Mouse (Mus musculus) natural killer cell, adult 2 months (primary cell): Measurements from ENCODE around the gene Wdr37.

Experiments
- DNase-seq, 2 experiments: peaks; one replicate each; pipeline ENCODE4 v3.0.0; 2022; ENCODE audit warnings: low spot score in 2 of 2

Wdr37 gene

DNA sequence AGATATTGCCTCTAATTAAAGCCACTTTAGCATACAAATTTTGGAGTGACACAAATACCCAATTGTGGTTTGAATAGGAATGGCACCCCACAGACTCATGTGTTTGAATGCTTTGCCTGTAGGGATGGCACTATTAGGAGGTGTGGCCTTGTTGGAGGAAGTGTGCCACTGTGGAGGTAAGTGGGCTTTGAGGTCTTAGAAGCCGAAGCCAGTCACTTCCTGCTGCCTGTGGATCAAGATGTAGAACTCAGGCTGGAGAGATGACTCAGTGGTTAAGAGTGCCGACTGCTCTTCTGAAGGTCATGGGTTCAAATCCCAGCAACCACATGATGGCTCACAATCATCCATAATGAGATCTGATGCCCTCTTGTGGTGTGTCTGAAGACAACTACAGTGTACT lies 30.8 kb downstream of the Wdr37 start:
- DNase-seq, result no peak

DNA sequence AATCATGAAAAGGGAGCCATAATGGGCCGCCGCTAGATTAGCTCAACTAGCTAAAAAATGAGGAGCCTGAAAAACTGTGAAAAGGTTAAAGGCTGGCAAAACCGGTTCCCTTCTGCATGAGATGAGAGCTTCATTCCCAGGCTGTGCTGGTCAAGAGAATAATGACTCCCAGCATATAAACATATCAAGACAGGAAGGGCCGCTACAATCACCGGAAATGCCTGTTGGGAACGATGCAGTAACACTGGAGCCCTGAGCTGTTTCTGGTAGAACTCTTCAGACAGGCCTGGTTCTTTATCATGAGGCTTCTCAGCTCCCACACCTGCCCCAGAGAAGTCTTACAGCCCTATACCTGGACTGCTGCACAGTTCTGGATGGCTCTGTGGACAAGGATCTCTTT lies 31.8 kb downstream of the Wdr37 start:
- DNase-seq, result no peak

DNA sequence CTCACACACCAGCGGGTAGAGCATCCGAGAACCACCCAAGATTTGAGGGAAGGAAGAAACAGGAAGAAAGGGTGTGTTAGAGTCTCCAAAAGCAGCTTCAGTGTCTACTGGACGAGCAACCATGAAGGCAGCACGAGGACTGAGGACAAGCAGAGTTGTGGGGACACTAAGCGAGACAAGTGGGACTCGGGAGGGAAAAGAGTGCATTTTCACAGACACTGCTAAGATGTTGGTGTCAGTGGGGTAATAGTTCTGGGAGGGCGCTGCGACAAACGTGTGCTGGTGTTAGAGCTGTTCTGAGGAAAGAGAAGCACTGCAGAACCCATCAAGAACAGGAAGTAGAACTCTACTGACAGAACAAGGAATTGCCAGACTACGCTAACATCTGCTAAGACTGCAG lies 32.6 kb downstream of the Wdr37 start:
- DNase-seq, result no peak

DNA sequence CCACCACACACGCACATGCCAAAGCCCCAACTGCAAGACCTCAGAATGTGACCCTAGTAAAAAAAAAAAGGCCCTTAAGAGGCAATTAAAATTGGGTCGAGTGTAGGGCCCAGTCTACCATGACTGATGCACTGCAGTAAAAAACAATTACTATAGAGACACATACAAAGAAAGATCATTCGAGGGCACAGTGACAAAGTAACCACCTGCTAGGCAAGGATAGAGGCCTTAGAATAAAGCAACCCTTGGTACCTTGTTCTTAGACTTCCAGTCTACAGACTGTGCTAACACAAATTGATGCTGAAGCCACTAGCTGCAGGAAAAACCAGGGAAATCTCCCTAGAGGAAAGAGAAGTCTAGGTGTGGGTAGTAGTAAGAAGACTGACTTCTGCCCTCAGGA lies 33.3 kb downstream of the Wdr37 start:
- DNase-seq, result no peak

DNA sequence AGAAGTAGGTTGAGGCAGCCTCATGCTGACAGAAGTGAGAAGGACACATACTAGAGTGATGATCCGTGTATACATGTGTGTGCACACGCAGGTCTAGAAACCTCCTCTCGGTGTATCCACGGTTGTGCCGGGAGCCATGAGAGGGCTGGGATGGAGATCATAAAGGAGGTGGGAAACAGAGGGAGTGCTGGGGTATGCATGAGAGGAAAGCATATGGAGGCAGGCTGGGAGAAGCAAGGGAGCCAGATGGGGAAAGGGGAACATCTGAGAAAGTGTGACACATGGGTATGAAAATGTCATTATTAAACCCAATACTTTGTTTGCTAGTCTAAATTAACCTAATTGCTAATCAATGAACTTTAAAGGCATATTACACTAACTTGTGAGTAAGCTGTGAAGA lies 37.1 kb downstream of the Wdr37 start:
- no peak for DNase-seq

DNA sequence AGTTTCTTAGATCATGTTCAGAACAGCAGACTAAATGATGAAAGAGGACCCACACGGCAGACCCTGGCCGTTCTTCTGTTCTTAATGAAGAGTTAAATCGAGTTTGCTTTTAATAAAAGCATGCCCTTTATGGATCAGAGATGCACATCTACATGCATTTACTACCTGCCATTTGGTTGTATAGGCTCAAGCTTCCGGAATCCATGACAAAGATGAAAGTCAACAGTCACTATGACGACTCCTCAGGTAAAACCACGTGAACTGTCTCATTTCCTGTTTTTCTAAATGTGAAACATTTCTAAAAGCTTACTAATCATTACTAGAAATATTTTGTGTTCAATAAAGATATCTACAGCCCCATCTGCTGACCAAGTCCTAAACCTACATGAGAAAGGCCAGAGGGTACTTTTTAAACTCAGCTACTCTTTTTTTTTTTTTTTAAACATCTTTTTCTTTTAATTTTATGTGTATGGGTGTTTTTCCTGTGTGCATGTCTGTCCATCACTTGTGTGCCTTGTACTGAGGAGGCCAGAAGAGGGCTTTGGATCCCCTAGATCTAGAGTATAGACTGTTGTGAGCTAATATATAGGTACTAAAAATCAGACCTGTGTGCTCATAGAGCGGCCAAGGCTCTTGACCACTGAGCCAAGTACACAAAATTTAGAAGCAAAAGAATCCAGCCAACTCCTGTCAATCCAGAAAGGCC lies 40.0 kb downstream of the Wdr37 start:
- DNase-seq, result no peak

DNA sequence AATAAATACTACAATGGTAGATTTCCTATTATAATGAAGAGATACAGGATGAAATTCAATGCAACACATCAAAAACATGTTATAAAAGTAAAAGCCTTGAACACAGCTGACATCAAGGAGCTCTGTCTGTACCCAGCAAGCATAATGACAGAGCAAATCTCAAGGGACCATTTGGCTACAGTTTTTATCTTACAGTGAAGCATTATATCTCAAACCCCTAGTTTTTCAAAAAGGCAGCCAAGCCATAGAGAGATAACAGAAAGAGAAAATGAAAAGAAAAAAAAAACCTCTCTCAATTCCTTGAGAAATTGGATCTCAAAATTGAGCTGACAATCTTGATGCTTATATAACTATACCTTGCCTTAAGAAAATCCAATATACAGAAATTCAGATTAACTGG lies 41.0 kb downstream of the Wdr37 start:
- no peak for DNase-seq

DNA sequence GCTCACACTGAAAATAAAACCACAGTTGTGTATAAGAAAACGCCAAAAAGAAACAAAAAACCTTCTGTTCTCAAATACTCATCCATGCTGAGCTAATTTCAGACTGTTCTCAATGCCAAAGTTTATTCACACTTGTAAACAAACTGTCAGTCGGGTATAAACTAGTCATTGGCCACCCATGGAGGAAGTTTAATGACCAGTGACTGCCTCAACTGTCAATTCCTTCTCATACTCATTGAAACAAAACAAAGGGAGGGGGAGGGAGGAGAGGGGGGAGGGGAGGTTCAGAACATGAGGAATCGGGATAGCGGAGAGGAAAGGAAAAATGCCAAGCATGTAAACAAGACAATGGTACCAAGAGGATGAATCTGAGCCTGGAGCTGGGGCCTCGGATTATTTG lies 41.9 kb downstream of the Wdr37 start:
- DNase-seq, result no peak

DNA sequence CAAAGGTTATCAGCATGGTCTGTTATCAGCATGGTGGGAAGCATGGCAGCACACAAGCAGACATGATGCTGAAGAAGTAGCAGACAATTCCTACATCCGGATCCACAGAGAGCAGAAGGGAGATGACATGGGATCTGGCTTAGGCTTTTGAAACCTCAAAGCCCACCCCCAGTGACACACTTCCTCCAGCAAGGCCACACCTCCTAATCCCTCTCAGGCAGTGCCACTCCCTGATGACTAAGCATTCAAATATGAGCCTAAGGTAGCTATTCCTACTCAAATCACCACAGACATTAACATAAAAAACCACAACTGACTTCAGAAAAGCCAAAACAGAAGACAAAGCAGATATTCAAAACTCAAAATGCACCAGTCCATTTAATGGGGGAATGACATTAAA lies 42.8 kb downstream of the Wdr37 start:
- no peak for DNase-seq

DNA sequence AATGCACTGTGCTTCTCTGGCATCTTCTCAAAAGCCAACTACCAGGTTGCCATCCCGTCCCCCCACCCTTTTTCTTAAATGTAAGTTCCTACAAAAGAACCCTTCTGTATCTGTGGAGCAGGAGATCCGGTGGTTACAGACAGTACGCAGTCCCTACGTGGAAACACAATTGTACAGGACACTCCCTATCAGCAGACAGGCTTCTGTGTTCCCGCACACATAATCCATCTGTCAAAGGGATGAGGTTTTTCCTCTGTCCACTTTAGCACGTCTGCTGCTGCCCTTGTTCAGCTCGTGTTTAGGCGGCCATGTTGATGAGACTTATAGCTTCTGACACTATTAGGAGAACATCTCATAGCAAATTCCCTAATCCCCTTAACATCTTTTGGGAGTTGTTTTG lies 48.2 kb downstream of the Wdr37 start:
- DNase-seq, result no peak

DNA sequence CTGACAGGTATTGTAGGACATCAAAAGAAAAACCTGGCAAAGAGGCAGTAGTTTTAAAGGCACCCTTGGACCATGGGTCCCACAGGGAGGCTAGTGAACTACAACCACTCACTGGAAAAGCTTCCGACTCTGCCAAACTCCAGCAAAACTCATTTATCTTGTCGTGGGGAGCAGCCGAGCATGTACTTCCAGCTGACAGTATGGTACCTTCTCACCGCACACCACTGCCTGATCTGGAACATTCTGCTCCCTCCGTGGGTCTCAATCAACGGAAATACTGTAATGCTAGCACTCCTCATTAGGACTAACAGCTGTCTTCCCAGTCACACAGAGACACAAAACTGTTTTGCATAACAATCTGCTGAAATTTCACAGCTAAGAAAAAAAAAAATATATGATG lies 48.6 kb downstream of the Wdr37 start:
- no peak for DNase-seq

DNA sequence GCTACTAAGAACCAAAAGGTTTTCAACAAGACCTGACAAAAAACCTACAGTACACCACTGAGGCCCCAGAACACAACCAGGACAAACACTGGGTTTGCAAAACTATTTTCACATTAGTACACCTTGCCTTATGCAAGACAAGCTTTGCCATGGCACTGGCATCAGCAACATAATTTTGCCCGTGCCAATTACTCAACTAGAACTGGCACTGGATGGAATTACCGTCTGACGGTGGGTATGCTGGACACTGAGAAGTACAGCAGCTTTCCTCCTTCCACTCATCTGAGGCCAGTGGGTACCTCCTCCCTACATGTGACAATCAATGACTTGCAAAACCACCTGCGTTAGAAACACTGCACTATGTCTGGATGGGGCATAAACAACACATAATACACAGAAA lies 49.5 kb downstream of the Wdr37 start:
- no peak for DNase-seq

DNA sequence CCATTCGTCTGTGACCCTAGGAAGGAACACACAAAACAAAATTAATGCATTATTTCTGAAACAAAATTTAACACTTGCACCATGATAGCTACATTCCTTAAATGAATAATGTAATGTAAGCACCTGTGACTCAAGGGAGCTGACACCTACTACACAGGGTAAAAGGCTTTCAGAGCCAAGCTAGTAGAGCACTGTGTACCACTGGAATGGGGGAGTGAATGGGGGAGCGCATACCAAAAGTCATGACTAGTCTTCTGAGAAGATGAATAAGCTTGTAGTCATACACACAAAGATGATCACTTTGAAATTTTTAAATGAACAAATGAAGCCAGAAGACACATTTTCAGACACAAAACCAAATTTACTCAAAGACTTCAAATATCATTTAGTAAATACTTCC lies 65.8 kb downstream of the Wdr37 start:
- DNase-seq, result no peak

DNA sequence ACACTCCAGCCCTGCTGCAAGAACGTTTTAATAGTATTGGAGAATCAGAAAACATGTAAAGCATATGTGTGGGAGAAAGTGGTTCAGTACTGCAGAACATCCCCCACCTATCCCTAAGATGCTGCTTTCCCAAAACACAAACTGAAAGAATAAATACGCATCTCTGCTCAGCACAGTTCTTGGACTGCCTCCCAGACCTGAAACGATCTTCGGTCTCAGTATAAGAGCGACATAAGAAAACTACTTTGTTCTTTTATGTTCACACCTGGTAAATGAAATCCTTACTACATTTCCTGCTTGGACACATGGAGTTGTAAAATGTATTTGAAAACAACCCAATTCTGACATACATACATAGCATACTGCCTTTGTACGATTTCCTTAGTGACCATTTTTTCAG lies 71.1 kb downstream of the Wdr37 start:
- DNase-seq, result no peak

DNA sequence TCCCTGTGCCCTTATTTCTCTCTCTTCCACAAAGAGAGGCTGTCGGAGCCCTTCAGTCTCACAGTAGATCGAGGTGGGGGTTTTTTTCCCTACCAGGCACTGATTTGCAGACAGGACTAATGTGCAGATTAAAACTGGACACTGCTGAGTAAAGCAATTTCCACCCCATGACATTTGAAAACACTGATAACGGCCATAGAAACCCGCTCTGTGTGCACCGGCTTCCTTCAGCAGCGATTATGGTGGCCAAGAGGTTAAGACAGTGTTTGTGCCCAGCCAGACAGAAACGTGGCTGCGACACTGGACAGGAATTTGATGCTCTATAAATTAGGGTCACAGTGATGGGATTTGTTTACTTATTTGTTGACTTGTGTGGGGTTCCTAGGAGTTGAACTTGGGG lies 78.5 kb downstream of the Wdr37 start:
- DNase-seq, result no peak

DNA sequence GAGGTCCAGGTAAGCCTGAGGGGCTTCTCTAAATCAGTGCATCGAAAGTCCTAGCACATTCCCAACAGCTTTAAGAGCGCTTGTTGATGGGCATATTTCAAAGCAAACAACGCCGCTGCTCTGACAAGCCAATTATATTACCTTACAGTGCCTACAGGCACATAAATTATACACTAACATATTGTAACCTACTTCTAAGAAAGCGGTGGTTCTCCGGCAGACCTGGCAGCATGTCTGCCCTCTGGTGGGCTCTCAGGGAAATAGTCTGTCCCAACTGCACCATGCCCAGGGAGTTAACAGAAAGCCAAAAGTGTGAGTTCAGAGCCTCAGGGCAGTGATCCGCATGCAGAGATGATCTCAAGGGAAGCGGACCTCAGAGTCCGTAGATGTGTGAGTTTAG lies 86.5 kb downstream of the Wdr37 start:
- peak in 1 of 2 experiments; percentile 7 for DNase-seq

DNA sequence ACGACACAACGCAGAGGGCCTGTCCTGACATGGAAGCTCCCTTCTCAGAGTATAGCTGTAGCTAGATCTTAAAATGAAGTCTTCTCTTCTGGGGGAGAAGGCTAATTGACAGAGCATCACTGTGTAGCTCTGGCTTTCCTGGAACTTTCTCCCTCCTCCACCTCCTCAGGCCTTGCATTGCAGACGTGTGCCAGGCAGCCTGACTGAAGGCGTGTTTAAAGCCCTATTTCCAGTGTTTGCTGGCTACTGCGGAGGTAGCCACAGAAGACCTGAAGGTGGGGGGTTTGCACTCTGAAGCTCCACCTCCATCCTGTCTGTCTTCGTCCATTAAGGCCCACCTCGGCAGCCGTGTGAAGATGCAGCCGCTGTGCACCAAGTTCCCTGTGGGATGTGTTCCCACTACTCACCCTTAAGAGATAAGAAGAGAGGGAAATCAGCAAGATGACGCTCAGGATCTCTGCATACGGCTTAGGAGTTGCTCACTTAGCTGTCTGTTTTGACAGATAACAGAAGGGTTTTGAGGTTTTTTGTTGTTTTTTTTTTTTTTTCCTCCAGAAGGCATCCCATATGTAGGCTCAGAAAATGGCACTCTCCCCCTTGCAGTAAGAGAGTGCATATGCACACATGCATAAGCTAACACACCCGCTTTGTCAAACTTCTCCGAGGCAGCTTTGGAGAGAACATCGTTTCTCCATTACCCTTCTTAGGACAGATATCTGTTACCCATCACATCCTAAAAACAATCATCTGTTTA lies 87.2 kb downstream of the Wdr37 start:
- no peak for DNase-seq

DNA sequence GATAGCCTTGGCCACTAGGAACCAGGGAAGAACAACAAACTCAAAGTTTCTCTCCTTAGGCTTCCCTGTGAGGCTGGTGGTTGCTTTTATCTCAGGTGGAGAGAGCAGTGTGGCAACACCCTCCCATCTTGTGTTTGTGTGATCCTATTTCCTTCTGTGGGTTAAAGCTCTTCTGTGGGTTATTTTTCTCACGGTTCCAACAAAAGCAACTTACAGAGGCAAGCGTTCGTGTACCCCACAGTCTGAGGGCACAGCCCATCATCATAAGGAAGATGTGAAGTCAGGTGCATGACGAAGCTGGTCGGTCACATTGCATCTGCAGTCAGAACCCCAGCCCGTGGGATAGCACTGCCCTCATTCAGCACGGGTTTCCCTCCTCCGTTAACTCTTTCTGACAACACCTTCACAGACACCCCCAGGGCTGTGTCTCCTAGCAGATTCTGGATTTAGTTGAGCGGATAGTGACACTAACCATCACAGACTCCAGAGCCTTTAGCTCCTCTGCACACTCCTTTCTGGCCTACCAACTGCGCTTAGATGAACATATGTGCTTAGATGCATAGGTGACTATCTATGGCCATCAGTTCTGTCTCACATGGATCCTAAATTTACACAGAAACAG lies 87.9 kb downstream of the Wdr37 start:
- no peak for DNase-seq

DNA sequence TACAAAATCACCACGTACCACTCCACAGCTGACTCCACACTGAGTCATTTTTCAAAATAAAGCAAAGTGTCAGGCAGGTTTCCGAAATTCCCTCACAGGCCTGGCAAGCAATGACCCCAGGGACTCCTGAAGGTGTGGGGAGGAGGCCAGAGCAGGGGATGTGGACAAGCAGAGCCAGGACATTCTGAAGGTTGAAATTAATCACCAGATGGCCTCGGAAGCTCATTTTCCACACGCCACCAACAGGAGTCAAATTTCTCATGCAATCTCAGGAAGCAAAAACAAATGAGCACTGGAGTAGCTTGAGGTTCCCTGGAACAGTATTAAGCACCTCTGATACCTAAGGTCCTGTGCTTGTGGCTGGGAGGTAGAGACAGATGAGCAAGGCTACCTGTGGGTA lies 89.1 kb downstream of the Wdr37 start:
- DNase-seq, result no peak

DNA sequence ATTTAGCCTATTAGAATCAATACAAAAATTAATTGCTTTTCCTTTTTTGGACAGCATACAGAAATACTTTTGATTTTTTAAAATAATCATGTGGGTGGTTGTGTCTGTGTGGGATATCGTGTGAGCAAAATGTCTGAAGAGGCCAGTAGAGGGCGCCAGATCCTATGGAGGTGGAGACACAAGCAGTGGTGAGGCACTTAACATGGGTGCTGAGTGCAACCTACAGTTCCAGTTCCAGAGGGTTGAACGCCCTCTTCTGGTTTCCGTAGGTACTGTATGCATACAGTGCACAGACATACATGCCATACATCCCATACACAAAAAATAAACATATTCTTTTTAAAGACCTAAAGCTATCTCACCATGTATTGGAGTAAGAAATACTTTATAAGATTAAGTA lies 91.3 kb downstream of the Wdr37 start:
- DNase-seq, result peak; percentile 11 to 40

DNA sequence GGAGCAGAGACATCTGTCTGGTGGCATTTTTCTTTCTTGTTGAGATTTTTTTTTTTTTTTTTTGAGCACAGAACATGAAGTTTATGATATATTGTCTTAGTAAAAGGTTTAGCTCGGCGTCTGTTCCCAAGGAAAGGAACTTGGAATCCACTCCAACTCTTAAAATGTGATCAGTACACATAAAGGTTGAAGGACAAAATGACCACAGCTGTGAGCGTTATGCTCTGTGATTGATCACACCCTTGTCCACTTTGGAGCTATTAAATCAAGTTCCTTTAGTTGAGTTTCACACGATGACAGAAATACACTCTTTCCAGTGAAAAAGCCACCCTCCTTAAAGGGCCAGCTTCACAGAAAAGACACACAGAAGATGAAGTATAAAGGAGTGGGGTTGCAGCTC lies 101.1 kb downstream of the Wdr37 start:
- no peak for DNase-seq

DNA sequence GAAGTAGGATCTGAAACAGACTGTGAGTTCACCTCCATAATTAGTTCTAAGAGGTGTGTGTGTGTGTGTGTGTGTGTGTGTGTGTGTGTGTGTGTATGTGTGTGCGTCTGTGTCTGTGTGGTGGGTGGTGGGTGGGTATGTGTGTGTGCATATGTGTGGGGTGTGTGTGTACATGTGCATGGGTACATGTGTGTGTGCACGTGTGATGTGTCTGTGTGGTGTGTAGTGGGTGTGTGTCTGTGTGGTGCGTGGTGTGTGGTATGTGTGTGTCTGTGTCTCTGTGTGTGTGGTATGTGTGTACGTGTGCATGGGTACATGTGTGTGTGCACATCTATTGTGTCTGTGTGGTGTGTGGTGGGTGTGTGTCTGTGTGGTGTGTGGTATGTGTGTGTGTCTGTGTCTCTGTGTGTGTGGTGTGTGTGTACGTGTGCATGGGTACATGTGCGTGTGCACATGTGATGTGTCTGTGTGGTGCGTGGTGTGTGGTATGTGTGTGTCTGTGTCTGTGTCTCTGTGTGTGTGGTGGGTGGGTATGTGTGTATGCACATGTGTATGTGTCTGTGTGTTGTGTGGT lies 102.0 kb downstream of the Wdr37 start:
- no peak for DNase-seq

DNA sequence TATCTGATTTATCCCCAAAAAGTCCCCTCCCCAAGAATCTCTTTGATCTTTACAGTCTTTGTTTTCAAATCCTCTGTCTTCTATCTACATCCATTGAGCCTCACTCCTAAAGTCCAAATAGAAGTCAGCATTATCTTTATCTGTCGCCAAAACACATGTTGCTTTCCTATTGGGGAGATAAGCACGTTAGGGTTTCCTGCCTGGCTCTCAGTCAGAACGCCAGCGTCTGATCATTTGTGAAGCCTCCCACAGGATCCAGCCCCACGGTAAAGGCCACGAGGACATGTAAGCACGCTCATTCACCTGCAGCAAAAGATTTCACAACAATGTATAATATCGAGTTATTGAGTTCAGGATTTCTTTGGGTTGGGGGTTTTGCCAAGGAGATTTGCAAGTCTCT lies 110.8 kb downstream of the Wdr37 start:
- no peak for DNase-seq
